Mouse (Mus musculus) layer of hippocampus, adult 9-10 months (tissue): ENCODE measurements around the gene Ncoa5.

Experiments used
- DNase-seq: peaks from one replicate; pipeline ENCODE4 v3.0.0; 2022; ENCODE audit warnings: low spot score

Ncoa5 gene

DNA sequence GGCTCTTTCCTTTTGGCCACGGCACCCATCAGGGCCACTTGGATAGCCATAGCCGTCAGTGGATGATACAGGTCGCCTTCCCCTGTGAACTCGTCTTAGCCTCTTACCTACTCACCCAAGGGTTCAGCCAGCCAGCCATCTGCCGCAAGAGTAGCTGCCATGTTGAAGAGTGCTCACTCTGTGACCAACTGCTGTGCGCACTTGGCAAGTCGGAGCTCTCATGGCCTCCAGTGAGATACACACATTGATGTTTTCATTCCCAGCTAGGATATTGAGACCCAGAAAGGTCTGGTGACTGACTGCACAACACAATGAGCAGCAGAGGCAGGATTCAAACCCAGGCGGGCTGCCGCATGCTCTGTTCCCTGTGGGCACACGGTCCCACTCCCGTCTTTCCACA is 40.5 kb downstream of the Ncoa5 start:
- DNase-seq = no peak

DNA sequence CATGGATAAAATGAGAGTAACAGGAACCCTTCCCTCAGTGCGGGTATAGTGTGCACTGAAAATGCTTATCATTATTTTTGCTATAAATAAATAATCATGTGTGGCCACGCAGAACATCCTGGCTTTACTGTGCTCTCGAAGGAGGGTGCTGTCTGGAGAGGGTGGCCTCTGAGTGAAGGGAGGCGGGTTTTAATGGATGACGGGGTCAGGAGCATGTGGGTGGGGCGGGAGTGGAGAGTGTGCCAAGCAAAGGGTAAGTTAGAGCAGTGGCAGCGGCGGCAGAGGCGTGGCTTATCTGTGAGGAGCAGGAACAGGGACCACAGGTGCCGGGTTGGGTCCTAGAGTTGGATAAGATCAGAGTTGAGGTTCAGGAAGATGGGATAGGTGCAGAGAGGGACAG is 42.9 kb downstream of the Ncoa5 start:
- no peak for DNase-seq

GRCm38 (mm10) chr2:164991111-164991510 is 43.6 kb downstream of the Ncoa5 start:
- DNase-seq = no peak

DNA sequence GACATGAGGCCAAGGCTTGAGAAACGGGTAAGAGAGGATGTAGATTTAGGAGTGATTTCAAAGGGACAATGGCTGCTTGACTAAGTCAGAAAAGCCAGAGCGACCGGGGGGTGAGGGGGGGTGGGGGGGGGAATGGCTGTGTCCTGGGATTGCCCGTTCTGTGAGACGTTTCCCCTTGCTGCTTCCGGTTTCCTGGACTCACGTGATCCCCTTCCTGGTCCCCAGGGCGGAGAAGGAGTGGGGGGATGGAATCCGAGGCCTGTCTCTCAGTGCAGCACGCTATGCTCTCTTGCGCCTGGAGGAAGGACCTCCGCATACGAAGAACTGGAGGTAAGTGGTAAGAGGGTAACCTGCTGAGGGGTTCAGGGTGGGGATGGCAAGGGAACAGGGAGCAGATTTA is 45.9 kb downstream of the Ncoa5 start:
- DNase-seq = no peak

DNA sequence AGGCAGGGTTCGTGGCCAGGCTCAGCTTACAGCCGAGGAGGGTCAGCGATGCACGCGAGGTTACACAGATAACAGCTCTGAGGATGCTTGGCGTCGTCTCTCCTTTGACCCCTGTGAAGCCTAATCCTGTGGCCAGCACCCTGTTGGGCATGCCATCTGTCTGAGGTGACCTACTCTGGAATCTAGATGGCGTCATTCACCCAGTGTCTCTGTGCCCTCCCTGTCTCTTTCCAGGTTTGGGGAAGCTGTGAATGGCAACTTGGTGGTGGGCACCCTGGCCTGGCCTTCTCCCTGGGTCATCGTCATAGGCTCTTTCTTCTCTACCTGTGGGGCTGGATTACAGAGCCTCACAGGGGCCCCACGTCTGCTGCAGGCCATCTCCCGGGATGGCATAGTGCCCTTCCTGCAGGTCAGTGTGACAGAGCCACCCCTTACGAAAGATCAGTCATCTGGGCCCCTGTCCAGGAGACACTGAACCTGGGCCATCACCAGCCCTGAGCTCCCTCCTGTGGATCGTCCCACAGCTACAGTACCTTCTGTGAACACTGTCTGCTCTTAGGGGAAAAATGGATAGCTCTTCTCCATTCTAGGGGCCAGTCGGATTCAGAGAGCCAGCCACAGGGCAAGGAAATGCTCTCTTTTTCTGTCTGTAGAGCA is 48.2 kb downstream of the Ncoa5 start:
- DNase-seq = no peak

DNA sequence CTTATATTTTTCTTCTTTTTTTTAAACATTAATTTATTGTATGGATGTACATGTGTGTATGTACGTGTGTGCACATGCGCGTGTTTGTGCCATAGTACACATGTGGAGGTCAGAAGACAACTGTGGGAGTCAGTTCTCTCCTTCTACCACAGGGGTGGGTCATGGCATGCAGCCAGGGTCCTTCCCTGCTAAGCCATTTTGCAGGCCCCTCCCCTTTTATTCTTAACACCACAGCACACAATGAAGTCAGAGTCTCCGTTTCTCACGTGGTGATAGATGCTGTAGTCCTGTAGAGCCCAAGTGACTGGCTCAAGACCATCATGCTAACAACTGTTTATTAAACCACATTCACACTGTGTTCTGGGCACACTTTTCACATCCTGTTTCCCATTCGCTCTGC is 48.7 kb downstream of the Ncoa5 start:
- no peak for DNase-seq

GRCm38 (mm10) chr2:164979749-164980148 is 54.9 kb downstream of the Ncoa5 start:
- DNase-seq = no peak

DNA sequence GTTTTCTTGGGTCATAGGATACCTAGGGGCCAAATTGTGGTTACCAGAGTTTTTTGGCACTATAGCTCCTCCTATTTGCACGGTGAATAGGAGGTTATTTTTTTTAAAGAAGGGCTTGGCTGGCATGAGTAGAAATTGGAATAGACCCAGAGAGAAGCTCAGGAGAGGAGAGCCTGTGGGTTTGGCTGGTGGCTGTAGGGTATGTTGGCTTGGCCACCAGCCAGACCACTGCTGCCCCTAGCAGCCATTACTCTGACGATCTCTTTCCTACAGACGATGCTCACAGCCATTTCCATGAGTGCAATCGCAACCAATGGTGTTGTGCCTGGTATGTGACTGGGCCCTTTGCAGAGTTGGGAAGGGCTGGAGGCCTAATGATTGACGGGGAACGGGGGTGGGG is 59.1 kb downstream of the Ncoa5 start:
- no peak for DNase-seq

- DNase-seq = no peak
Observed at GRCm38 (mm10) chr2:164972646-164973045, 62.0 kb downstream of the Ncoa5 start.

- no peak for DNase-seq
Observed at GRCm38 (mm10) chr2:164970631-164971196, 64.0 kb downstream of the Ncoa5 start.

DNA sequence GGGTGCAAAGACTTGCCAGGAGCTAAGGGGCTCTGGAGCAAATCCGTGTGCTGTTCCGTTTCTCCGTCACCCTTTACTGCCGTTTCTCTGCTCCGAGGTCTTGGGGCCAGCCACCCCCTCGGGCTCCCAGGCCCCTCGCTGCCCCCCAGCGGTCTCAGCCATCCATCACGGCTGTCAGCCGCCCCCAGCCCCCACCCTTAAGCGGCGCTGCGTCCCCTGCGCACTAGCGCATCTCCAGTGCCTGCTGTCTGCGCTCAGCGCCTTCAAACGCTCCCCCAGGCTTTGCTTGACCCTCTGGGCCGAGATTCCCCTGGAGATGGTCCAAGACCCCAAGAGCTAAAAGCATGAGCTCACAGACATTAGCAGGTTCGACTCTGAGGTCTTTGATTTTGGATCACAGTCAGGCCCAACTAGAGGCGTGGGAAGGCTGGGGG is 65.3 kb downstream of the Ncoa5 start:
- no peak for DNase-seq

- DNase-seq = no peak
Observed at GRCm38 (mm10) chr2:164968451-164968851, 66.2 kb downstream of the Ncoa5 start.

- no peak for DNase-seq
Observed at GRCm38 (mm10) chr2:164967761-164968440, 66.8 kb downstream of the Ncoa5 start.

- no peak for DNase-seq
Observed at GRCm38 (mm10) chr2:164967193-164967592, 67.5 kb downstream of the Ncoa5 start.

- no peak for DNase-seq
Observed at GRCm38 (mm10) chr2:164966381-164966780, 68.3 kb downstream of the Ncoa5 start.

DNA sequence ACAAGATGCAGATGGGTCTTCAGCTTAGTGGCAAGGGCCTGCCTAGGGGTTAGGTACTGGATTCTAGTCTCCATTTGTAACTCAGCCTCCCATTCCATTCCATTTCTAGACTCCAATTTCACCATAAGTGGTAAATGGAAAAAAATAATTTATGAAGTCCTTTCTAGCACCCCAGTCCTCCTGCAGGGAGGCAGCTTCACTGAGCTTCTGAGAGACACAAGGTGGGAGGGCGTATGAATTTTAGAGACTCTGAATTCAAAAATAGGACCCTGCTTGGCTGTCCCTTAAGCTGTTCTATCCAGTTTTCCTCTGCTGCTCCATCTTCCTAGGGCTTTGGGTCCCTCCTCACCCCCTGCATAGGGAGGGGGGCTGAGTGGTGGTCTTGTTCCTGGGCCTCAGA is 69.7 kb downstream of the Ncoa5 start:
- no peak for DNase-seq

GRCm38 (mm10) chr2:164964242-164964894 is 70.3 kb downstream of the Ncoa5 start:
- DNase-seq = no peak

GRCm38 (mm10) chr2:164962183-164962580 is 72.5 kb downstream of the Ncoa5 start:
- DNase-seq = no peak

GRCm38 (mm10) chr2:164961506-164962182 is 73.0 kb downstream of the Ncoa5 start:
- DNase-seq = no peak

- DNase-seq = no peak
Observed at GRCm38 (mm10) chr2:164960716-164961441, 73.8 kb downstream of the Ncoa5 start, which contains the start of gene Slc12a5. Slc12a5 (plus strand) TSS chr2:164960802.

- DNase-seq = no peak
Observed at GRCm38 (mm10) chr2:164957548-164958315, 76.9 kb downstream of the Ncoa5 start.
